Mouse (Mus musculus) WW6 (cell line): ENCODE data around the gene Opcml.

ENCODE experiments used
- DNase-seq: peaks from one replicate; pipeline ENCODE4 v3.0.0-alpha.2; 2013; ENCODE audit warnings: low read depth, low spot score

Opcml gene

DNA sequence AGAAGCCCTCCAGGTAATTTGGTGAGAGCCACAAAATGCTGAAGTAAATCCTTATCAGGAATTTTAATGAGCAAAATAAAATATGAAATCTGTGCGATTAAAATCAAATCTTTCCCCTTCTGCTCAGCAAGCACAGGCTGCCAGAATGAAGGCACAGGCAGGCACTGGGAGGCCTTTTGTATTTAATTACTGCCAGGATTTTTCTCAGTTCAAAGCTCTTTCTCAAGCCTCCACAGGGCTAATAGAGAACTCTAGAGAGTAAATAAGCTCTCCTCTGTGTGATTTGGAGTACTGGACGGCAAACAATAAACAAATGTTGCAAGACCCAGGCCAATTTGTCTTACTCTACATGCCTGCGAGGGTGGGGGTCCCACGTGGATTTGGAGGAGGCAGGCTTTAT is 208.2 kb downstream of the Opcml start:
- no peak for DNase-seq

DNA sequence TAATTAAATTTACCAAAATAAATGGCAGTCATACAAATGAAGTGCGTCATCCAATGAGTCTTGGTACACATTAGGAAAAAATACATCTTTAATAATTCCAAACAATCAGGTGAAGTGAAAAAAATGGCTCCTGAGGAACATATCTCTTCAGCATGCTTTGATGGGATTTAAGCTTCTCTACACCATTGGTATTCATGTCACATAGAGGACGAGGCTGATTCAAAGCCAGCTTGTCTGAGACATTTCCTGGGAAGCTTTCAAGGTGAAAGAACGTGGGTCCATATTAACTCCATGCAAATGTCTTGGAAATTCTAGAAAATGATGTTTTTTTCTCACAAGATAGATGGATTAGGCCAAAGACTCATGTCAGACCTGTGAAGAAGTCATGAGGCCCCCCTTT is 212.6 kb downstream of the Opcml start:
- no peak for DNase-seq

DNA sequence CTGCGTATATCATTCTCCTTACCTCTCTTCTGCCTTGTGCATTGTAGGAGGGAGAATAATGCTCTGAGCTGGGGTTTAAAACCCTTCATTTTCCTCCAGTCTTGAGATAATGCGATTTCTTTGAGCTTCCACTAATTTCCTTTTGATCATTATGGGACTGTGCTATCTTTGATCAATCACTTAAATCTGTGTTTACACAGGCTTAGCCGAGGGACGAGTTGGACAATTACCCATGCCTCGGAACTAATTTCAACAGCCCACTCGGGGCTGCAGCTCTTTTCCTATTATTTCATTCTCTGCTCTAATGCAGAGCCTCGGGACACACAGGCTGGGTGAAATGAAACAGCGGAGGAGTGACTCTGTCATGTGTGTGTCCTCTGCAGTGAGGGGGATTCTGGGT is 220.9 kb downstream of the Opcml start:
- no peak for DNase-seq

DNA sequence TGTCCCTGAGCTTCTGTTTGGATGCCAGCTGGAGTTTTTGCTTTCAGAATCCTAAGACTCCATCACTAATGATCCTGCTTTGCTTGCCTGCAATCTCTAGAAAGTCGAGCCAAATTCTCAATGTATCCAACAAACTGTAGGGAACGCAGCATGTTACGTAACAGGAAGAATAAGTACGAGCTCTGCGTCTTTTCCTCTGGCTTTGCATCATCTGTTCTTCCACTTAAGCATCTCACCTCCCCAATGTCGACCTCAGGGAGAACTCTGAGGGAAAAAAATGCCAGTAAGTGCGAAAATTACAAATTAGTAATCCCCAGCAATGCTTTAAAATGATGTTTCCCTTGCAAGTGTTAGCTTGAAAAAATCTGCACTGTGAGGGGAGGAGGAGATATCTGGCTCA is 222.1 kb downstream of the Opcml start:
- DNase-seq = no peak

DNA sequence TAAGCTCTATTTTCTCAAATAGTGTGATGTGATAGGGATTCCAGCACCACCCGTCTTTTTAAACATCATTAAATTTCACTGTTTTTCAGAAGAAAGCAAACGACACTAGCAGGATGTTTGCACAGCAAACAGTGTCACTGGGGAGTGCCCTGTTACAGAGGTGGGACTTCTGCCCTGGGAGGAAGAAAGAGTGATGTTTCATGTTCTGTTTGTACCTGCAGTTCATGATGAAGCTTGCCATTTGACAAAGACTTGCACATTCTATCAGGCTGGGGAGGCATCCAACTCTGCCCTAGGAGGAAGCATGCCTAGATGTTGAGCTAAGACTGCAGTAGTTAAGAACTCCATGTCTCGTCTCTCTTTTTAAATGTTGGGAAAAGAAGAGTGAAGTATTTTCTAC is 222.6 kb downstream of the Opcml start:
- DNase-seq = no peak

DNA sequence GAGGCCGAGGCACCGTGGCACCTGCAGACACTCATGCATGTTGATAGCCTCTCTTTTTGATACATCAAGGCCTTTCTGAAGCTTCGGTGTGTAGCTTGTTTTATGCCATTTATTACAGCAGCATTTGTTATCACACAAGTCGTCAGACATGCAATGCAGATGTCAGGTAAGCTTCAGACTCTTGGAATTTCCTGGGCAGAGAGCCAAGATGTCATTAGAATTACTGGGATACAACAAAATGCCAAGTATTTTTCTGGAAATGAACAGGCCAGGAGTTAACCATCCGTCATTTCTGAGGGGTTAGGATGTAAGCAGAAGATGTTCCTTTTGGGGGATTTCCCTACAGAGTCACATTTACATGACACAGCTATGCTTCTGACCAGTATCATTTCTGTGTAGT is 237.6 kb downstream of the Opcml start:
- DNase-seq = no peak

DNA sequence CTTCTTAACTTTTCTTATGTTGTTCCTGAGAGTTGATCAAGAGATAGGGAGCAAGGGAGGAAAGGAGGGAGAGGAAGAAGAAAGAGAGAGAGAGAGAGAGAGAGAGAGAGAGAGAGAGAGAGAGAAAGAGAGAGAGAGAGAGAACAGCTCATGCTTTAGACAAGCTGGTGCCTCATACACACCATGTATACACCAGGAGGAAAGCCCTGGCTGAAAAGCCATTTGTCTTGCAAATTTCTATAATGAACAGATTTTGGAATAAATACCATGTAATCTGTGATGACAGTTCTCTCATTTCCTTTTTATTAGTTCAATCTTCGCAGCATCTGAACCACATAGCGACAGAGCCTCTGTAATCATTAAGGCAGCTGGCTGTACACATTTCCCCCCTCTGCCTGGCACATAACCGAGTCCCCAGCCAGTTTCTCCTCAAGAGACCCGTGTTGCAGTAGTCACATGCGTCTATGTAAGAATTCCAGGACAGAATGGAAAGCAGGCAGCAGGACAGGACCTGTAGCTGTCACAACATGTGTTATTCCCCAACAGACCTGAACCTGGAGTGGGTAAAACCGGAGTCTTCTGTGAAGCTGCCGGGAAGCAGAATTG is 238.3 kb downstream of the Opcml start:
- no peak for DNase-seq

DNA sequence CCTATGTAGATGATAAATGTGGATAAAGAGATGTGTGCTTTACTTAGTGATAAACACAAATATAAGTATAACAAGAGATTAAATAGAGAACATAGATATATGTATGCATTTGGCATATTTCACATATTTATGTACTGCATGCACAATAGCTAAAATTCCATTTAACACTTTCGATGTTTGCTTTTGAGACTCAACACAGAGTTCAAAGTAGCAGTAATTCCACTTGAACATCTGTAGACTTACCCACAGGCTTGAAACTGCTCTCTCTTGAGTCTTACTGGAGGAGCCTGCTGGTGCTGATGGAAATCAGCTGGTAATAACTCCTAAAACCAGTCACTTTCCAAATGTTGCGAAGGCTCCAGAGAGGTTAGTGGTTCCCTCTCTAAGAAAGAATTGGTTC is 258.6 kb downstream of the Opcml start:
- DNase-seq = no peak

DNA sequence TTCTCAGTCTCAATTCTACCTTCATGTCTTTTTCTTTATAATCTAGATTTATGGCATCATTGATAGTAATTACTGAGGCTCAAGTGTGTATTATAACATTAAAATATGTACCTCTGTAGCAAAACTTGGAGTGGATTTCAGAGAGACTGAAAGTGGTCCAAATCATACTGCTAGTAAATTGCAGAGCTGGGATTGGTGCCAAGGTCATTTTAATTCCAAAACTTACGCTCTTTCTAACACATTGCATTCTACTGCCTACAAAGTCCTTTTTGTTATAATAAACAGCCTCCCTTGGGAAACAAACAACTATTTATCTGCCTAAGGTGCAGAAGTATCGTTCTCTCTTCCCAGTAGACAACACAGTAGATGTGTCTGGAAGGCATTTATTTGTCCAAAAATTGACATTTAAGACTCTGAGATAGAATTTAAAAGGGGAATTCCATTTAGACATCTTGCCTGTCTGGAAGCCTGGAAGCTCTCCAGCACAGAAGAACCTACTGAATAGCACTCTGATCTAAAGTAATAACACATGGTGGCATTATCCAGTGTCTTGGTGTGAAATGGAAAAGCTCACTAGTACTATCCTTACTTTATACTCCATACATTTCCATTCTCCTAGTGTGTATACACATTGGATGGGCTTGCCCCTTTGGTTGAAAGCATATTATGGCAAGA is 266.7 kb downstream of the Opcml start:
- no peak for DNase-seq

DNA sequence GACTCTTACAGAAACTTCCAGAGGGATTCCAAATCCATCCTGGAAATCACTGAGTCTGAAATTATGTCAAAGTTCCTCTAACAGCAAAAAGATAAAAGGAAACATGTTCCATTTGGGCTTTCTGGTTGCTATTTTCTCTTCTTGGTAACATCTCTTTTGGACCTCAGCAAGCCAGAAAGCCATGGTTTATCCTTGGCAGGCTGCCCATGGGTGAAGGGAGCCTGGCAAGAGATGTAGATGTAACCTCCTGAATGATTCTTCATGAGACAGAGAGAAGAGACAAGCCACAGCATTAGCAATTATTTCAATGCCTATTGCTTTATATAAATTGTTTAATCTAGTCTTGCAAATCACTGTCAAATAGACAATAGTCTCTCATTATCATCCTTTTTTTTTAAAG is 274.6 kb downstream of the Opcml start:
- DNase-seq = no peak

DNA sequence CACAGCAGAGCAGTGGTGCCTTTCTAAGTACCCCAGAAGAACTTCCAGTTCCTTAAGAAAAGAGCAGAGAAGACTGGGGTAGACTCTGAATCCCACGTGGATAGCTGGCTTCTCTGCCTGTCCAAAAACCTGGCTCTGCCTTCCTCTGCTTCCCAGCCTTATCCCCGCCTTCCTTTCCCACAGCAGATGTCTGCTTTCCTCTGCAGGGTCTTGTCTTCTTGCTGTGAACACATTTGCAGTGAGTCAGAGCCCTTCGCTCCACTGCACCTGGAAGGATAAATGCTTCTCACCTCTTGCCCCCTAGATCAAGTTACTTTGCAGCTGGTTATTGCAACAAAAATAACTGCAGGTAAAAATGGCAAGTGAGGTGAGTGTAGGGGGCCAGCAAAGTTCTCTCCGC is 290.1 kb downstream of the Opcml start:
- DNase-seq = no peak

DNA sequence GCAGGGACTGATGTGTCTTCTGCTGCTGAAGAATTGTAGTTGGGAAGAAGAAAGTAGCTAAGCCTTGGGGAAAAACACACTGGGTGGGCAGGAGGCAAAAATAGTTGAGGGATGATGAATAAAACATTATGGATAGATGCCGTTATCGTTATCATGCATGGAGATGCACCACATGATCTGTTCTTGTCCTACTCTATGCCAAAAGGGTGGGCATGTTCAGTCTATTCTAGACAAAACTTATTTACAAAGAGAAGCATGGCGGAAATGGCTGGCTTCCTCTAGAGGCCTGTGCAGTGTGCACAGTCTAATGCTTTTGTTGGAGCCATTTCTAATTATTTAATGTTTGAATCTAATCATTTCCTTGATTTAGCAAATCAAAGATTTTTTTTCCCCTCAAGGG is 293.2 kb downstream of the Opcml start:
- DNase-seq = no peak

DNA sequence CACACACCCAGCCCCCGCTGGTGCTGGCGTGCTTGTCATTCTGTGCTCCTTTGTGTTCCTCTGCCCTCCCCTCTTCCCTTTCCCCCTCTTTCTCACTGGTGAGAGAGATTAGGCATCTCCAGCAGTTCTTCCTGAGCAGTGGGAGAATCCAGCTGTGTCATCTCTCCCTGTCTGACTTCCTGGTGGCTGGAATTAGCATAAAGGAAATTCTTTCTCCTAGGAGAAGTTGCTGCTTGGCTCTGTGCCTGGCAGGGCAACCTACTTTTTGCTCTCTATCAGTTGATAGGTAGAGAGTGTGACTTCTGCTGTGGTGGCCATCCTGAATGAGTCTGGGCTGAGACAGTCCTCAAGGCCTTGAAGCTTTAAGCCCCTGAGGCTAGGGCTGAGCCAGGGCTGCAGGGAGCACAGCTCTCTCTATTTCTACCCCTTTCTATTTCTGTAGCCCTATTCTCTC is 293.7 kb downstream of the Opcml start:
- DNase-seq = no peak

DNA sequence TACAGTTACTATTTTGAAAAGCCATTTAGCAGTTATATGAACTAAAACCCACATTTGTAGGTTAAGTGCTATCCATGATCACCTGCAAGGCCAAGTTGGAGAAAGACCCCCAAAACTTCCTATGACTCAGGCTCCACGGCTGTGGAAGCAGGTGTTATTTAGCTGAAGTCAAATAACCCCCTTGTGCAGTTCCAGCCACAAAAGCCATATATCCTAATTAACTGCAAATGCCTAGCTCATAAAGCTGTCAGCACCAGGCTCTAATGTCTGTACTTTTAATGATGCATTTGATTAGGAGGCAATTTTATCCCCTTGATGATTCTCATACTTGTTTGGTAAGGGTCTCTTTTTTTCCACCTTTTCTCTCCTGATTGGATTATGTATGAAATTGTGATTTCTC is 300.8 kb downstream of the Opcml start:
- no peak for DNase-seq

DNA sequence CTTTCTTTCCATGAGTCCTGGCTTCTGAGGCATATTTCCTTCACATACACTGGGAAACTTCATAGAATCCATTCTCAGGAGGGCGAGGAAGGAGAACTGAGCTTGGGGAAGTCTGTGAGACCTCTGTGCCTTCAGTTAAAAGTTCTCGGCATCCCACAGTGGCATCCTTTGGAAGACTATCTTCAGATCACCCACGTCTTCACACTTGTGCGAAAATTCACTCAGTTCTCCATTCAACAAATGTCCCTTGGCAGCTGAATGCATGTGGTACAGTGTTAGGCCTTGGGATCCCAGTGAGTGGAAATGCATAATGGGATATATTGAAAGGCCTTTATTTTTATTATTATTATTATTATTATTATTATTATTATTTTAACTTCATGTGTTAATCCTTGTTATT is 304.1 kb downstream of the Opcml start:
- DNase-seq = no peak

DNA sequence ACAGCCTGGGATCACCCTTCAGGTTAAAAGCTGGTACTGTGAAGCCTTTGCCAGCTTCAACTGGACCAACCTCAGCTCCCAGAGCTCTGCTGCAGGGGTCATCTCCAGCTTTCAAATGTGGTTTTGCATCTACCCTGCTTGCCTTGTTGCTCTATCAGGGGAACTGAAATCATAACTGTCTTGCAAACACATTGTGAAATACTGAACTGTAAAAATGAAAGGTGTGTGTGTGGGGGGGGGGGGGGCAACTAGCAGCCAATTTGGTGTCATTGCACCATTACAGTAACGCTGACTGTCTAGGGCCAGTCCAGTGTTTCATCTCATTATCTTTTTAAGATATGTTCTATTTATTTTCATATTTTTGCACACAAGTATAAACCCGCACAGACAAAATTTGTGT is 305.6 kb downstream of the Opcml start:
- DNase-seq = no peak

DNA sequence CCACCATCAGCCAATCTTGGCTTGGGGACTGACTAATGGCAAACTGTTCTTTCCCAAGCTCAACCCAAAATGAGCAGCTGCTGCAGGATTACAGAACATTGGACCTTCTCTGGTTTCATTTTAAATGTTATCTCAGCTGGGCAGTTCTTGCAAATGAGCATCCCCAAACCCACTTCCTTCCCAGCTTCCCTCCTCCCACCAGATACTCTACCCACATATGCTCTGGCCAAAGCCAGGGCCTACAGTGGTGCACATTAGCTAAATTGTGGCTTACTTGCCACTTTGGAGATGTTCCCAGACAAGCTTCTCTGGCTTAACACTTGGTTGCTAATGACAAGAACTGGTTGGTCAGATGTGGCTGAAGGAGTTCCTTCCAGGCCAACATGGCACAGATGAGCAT is 311.4 kb downstream of the Opcml start:
- DNase-seq = no peak

DNA sequence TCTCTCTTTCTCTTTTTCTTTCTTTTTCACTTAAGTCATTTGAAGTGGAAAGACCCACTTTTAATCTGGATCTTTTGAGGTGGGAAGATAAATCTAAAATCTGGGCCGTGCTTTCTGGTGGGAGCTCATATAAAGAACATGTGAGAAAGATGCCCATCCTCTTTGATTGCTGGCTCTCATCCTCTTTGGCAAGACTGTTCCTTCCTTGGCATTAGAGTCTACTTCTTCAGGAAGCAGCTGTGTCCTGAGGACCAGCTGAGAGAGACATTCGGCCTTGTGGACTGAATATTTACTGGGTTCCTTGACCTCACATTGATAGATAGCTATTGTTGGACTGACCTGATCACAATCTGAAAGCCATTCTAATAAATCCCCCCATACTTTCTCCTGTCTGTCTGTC is 331.3 kb downstream of the Opcml start:
- DNase-seq = no peak

DNA sequence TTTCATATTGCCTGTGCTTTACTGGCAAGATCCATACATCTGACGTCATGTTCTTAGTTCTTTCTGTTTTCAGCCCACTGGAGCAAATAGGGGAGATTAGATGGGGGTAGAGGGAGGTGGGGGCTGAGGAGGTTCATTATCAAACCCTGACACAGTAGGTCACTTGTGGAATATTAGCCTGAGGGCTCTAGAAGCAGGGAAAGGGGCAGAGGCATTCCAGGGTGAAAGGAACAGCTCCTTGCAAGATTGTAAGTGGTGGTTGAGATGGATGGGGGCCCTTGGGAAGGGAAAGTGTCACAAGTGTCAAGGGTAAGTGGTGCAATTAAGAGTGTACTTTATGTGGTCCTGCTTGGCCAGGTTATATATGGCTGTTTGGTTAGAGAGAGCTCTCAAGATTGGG is 338.2 kb downstream of the Opcml start:
- no peak for DNase-seq

DNA sequence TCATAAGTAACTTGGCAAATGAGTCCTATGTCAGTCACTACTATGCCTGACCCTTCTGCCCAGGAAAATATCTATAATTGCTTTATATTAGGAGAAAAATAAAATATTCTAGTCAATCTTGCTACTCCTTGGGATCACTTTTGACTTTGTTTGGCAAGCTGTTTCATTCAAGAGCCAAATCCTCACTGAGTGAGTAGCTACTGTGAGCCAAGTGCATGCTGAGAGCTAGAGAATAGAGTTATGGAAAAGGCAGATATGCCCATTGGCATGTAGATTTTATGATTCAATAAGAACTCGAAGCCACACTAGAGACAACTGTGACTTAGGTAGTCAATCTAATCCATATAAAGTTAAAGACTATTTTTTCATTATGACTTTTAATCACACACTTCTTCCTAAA is 340.9 kb downstream of the Opcml start:
- DNase-seq = no peak

DNA sequence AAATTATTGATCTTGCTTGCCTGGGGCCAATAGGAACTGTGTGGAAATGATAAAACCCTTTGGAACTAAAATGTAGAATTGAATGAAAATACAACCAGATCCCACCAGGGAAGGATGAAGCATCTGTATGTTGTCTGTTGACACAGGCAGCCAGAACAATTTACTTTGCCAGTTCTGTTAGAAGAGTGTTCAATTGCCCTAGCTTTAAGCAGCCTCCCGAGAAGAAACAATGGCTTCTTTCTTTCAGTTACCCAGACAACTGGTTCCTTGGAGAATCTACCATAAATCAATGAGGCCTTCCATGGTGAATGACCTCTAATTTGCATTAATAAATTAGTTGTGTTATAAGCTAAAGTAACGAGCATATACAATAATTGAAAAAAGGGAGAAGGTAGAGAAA is 346.0 kb downstream of the Opcml start:
- DNase-seq = no peak

DNA sequence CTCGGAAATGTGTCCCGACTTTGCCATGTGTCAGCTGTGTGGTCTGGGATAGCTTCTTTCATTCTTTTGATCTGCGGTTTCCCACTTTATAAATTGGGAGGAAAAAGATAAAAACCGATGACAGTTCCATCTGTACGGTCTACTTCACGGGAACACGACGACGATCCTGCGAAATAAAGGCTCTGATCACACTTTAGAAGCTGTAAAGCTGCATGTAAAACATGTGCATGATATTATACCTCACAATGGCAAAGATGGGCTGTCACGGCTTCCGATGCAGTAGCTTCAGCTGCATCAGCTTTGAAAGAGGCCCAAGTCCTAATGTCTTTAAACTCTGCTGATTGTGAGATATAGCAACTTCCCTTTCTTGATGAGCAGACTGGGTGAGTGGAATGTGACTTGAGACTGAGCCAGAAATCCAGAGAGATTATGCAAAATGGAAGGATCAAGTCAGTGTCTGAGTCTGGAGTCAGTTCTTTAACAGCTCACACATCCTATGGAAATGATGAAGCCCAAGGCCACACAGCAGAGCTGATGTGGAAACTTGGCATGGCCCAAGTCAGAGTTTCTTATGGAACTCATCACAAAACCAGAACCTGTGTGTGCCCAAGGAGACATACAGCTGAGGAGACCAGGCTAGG is 349.5 kb downstream of the Opcml start:
- no peak for DNase-seq

DNA sequence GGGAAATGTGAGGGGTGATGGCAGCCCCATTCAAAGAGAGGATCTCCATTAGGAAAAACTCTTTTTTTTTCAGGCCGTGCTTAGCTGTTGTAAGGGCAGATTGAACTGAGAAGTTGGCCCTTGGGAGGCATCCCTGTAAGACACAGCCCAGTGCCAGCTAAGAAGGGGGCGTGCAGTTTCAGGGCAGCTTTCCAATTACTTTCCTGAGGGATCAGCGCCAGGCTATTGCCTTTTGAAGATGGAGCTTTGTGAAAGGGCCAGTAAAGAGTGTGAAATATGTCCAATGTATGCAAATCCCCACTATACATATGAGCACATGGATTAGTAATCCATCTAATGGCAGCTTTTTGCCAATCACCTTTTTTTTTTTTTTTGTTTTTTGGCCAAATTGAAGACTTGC is 358.9 kb downstream of the Opcml start:
- DNase-seq = no peak
